Mouse (Mus musculus) brain, adult 10 weeks (tissue): ENCODE results near the gene Lbhd1. TPM values are rescaled to one million over a fixed set of nuclear protein-coding genes. Genes with fewer than 3 reads are reported as not detected.

Experiments
- polyA plus RNA-seq: library from polyadenylated mRNA; stranded (reverse); fragments of 350-450 nt; fragmentation: Illumina TruSeq; extraction: RNeasy Lipid Tissue Mini Kit (QIAGEN cat#74804); gene quantifications from one replicate; pipeline ENCODE4 v1.2.3, GENCODE M21; 2015; ENCODE audit warnings: low read depth, low replicate concordance

Gene Lbhd1
- polyA plus RNA-seq, 1 experiment from 2014 or later, result 15.7 TPM

Other genes starting within 250 kb of the Lbhd1 start
- 78.9 TPM for gene Chrm1, start 219.9 kb upstream of the Lbhd1 start, polyA plus RNA-seq
- 155 TPM for gene Slc3a2, start 160.4 kb upstream of the Lbhd1 start, polyA plus RNA-seq
- 52.0 TPM for gene Wdr74, start 147.9 kb upstream of the Lbhd1 start, polyA plus RNA-seq
- gene 1700092M07Rik, start 143.0 kb upstream of the Lbhd1 start, polyA plus RNA-seq, result not detected
- gene Stx5a, start 142.3 kb upstream of the Lbhd1 start, polyA plus RNA-seq, result 93.3 TPM
- gene Nxf1, start 126.7 kb upstream of the Lbhd1 start, polyA plus RNA-seq, result 89.5 TPM
- gene Tmem223, start 112.7 kb upstream of the Lbhd1 start, polyA plus RNA-seq, result 109 TPM
- 11.0 TPM for gene Tmem179b, start 109.3 kb upstream of the Lbhd1 start, polyA plus RNA-seq
- 12.2 TPM for gene Taf6l, start 97.3 kb upstream of the Lbhd1 start, polyA plus RNA-seq
- gene Polr2g, start 85.2 kb upstream of the Lbhd1 start, polyA plus RNA-seq, result 206 TPM
- gene Zbtb3, start 81.2 kb upstream of the Lbhd1 start, polyA plus RNA-seq, result 4.3 TPM
- 38.9 TPM for gene Ttc9c, start 64.4 kb upstream of the Lbhd1 start, polyA plus RNA-seq
- 102 TPM for gene Hnrnpul2, start 63.7 kb upstream of the Lbhd1 start, polyA plus RNA-seq
- gene AC129217.1, start 54.0 kb upstream of the Lbhd1 start, polyA plus RNA-seq, result not detected
- gene Bscl2, start 46.3 kb upstream of the Lbhd1 start, polyA plus RNA-seq, result 92.5 TPM
- 191 TPM for gene Gng3, start 44.5 kb upstream of the Lbhd1 start, polyA plus RNA-seq
- gene Lrrn4cl, start 33.0 kb upstream of the Lbhd1 start, polyA plus RNA-seq, result 0.82 TPM
- gene Ubxn1, start 12.2 kb upstream of the Lbhd1 start, polyA plus RNA-seq, result 140 TPM
- gene Uqcc3, start 2.8 kb upstream of the Lbhd1 start, polyA plus RNA-seq, result 52.0 TPM
- gene Gm49403, start 198 bp downstream of the Lbhd1 start, polyA plus RNA-seq, result not detected
- gene 1810009A15Rik, start 5.1 kb downstream of the Lbhd1 start, polyA plus RNA-seq, result 47.2 TPM
- gene Gm49416, start 5.2 kb downstream of the Lbhd1 start, polyA plus RNA-seq, result not detected
- gene Ints5, start 9.3 kb downstream of the Lbhd1 start, polyA plus RNA-seq, result 12.2 TPM
- gene Ganab, start 14.3 kb downstream of the Lbhd1 start, polyA plus RNA-seq, result 81.9 TPM
- gene B3gat3, start 36.6 kb downstream of the Lbhd1 start, polyA plus RNA-seq, result 219 TPM
- 10.4 TPM for gene Rom1, start 45.6 kb downstream of the Lbhd1 start, polyA plus RNA-seq
- 10.3 TPM for gene Eml3, start 45.8 kb downstream of the Lbhd1 start, polyA plus RNA-seq
- 42.2 TPM for gene Mta2, start 58.1 kb downstream of the Lbhd1 start, polyA plus RNA-seq
- 16.9 TPM for gene Tut1, start 70.1 kb downstream of the Lbhd1 start, polyA plus RNA-seq
- gene Eef1g, start 83.3 kb downstream of the Lbhd1 start, polyA plus RNA-seq, result 367 TPM
- gene Ahnak, start 105.6 kb downstream of the Lbhd1 start, polyA plus RNA-seq, result 5.2 TPM
- not detected for gene Scgb1a1, start 204.2 kb downstream of the Lbhd1 start, polyA plus RNA-seq